Comparison of ENCODE assay signal across 8 mouse cellular contexts in genomic region chr1:176997711-176998689, GRCm38 (mm10).
DNase-seq lines count a peak whose midpoint lies in the region; ATAC-seq lines count a peak whose summit lies in the region.

No protein-coding gene starts in this region.

- H3K4me2 ChIP-seq in midbrain, embryonic 11.5 days, result peak overlapping the region; percentile 46

- peak; percentile 67 for ATAC-seq in midbrain, embryonic 11.5 days (ENCODE audit: low FRiP score)

- H3K9me3 ChIP-seq in midbrain, embryonic 11.5 days (ENCODE audit: control insufficient read depth, low read length), result no peaks in the 10 kb centered on the region

- peak overlapping the region; percentile 27 for H3K4me3 ChIP-seq in midbrain, embryonic 11.5 days (ENCODE audit: low read depth, low read length)

- no peaks in the 10 kb centered on the region for H3K27me3 ChIP-seq in midbrain, embryonic 11.5 days (ENCODE audit: control insufficient read depth, insufficient read depth, low read length)

- H3K27ac ChIP-seq in midbrain, embryonic 11.5 days (ENCODE audit: low read depth, low read length), result peak overlapping the region; percentile 95

- DNase-seq in cerebellum, adult 11 months, result peak; percentile 41
- no peak for DNase-seq in cerebellum, adult 9-10 months
- peak; percentile 62 for DNase-seq in embryo, embryonic 11 days
- peak; percentile 51 for DNase-seq in kidney, adult 11 months
- peak; percentile 95 for DNase-seq in midbrain, embryonic 11.5 days (ENCODE audit: low spot score, missing footprints)
- no peak for DNase-seq in adipocyte (ENCODE audit: low spot score)
- no peak for DNase-seq in ovary, postnatal 14 days (ENCODE audit: low spot score)
- no peak for DNase-seq in spleen, postnatal 10 days (ENCODE audit: low spot score in 2 of 2)

- H3K36me3 ChIP-seq in midbrain, embryonic 11.5 days (ENCODE audit: control insufficient read depth, insufficient read depth, low read length), result no peaks in the 10 kb centered on the region

- peaks cover 65% of the 10 kb centered on the region for H3K4me1 ChIP-seq in midbrain, embryonic 11.5 days (ENCODE audit: control insufficient read depth, insufficient read depth, low read length)

- WGBS in midbrain, embryonic 11.5 days, result 13% methylated on average over 33 of the region's 33 CpGs

- H3K9ac ChIP-seq in midbrain, embryonic 11.5 days (ENCODE audit: low read length), result peak overlapping the region; percentile 75

Comparison
In these comparisons a context has a peak if more than half of its experiments do, and no peak if none do; other contexts are left out.
1. DNase-seq: peak in cerebellum, adult 11 months (single experiment), embryo, embryonic 11 days (single experiment), kidney, adult 11 months (single experiment) and midbrain, embryonic 11.5 days (single experiment); none in cerebellum, adult 9-10 months (single experiment), adipocyte (single experiment), ovary, postnatal 14 days (single experiment) and spleen, postnatal 10 days (0 of 2).